Mouse (Mus musculus) MEL (cell line): Measurements from ENCODE around the gene Proca1.

Source experiments
- CTCF ChIP-seq, 3 experiments: IDR thresholded peaks in 2 of 3; conservative IDR thresholded peaks in 1 of 3; 2 replicates each; pipeline ENCODE4 v1.5.1; 2011 to 2012; ENCODE audit warnings: low read length in 3 of 3, low read depth in 2 of 3, mild to moderate bottlenecking in 2 of 3, improper control_type of control experiment in 1 of 3, inconsistent platforms in 1 of 3, mixed read lengths in 1 of 3, moderate library complexity in 1 of 3; ENCODE audit not compliant: control insufficient read depth in 1 of 3, insufficient read depth in 1 of 3, poor library complexity in 1 of 3, severe bottlenecking in 1 of 3
- GABPA ChIP-seq: IDR thresholded peaks from 2 replicates; pipeline ENCODE4 v1.6.1; 2012; ENCODE audit warnings: low read depth, mild to moderate bottlenecking, inconsistent platforms, low read length, improper control_type of control experiment, moderate library complexity
- GATA1 ChIP-seq: IDR thresholded peaks from 2 replicates; pipeline ENCODE4 v1.6.1; 2011; ENCODE audit warnings: low read depth, low read length, improper control_type of control experiment
- MYB ChIP-seq: IDR thresholded peaks from 2 replicates; pipeline ENCODE4 v1.6.1; 2011; ENCODE audit warnings: mild to moderate bottlenecking, low read depth, low read length, improper control_type of control experiment
- MYC ChIP-seq: IDR thresholded peaks from 2 replicates; pipeline ENCODE4 v1.6.1; 2011; ENCODE audit warnings: low read depth, mild to moderate bottlenecking, low read length, improper control_type of control experiment, moderate library complexity
- POLR2A ChIP-seq, 2 experiments: IDR thresholded peaks; 2 replicates each; pipeline ENCODE4 v1.6.1; 2011 to 2012; ENCODE audit warnings: low read length in 2 of 2, mild to moderate bottlenecking in 2 of 2, control low read depth in 1 of 2, improper control_type of control experiment in 1 of 2, low read depth in 1 of 2, moderate library complexity in 1 of 2; ENCODE audit not compliant: control insufficient read depth in 1 of 2, insufficient read depth in 1 of 2, poor library complexity in 1 of 2
- RCOR1 ChIP-seq: IDR thresholded peaks from 2 replicates; pipeline ENCODE4 v1.6.1; 2012; ENCODE audit warnings: low read depth, mild to moderate bottlenecking, inconsistent platforms, low read length, improper control_type of control experiment
- SIN3A ChIP-seq: IDR thresholded peaks from 2 replicates; pipeline ENCODE4 v1.6.1; 2012; ENCODE audit warnings: low read length, improper control_type of control experiment, inconsistent platforms

- TF ChIP-seq POLR2A (IDR thresholded peaks at IDR 0.05; ENCODE audit: control insufficient read depth in 1 of 2, insufficient read depth in 1 of 2, low read depth in 1 of 2, low read length in 2 of 2, poor library complexity in 1 of 2): no peak
- no peak for TF ChIP-seq MYB
- no peak for TF ChIP-seq CTCF (IDR thresholded peaks at IDR 0.05 in 2 of 3, conservative IDR thresholded peaks at IDR 0.05 in 1 of 3; ENCODE audit: control insufficient read depth in 1 of 3, insufficient read depth in 1 of 3, low read depth in 2 of 3, low read length in 3 of 3, poor library complexity in 1 of 3, severe bottlenecking in 1 of 3)
- TF ChIP-seq MYC: no peak
- no peak for TF ChIP-seq RCOR1
- TF ChIP-seq GATA1: no peak
- TF ChIP-seq GABPA: no peak
- no peak for TF ChIP-seq SIN3A
Measured at GRCm38 (mm10) chr11:78174506-78174905, 18.7 kb upstream of the Proca1 start.
